Mouse (Mus musculus): ENCODE data around the gene Ciao2a.

Ciao2a gene

GRCm38 (mm10) chr9:66126456-66127192 is at the start of gene Ciao2a, which contains the start of gene Snx1:
Ciao2a (plus strand) TSS chr9:66126611.
Snx1 (minus strand) TSS chr9:66126587.
- peak; percentile 96 to 97 for DNase-seq (ENCODE audit: low spot score in 2 of 2)

DNA sequence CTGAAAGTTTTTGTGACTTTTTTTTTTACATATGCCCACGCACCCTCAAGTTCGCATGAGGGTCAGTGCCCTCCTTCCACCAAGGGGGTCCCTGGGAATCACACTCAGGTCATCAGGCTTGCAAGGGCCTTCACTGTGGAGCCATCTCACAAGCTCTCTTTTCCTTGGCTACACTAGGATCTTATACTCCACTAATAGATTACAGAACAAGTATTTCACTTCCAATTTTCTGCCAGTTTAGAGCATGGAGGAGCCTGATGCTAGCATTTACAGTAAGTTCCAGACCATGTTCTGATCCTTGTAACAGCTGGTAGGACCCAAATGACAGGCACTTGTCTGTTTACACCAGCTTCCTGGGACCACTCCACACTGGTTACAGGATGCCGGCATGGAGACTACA is 48.3 kb upstream of the Ciao2a start:
- no peak for DNase-seq (ENCODE audit: low spot score in 2 of 2)

DNA sequence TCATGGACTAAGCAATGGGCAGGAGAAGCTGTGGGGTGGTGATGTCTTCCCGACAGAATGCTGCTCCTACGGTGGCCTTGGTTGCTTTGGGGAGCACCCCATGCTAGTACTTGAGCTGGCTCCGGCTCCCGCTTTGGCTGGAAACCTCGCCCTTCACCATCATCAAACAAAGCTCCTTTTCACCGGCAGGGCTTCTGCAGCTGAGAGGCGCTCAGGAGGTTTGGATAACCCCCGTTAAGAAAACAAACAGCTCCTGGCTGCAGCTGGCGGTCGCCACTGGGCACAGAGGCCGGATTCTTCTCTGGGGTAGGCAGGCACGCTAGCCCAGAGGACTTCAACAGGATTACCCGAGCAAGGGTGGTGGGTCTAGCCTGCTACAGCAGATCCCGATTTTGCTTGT is 47.9 kb upstream of the Ciao2a start:
- no peak for DNase-seq (ENCODE audit: low spot score in 2 of 2)

- no peak for DNase-seq (ENCODE audit: low spot score in 2 of 2)
Measured at GRCm38 (mm10) chr9:66080804-66081459, 45.5 kb upstream of the Ciao2a start.

GRCm38 (mm10) chr9:66081999-66082398 is 44.4 kb upstream of the Ciao2a start:
- no peak for DNase-seq (ENCODE audit: low spot score in 2 of 2)

- no peak for DNase-seq (ENCODE audit: low spot score in 2 of 2)
Measured at GRCm38 (mm10) chr9:66084171-66084570, 42.2 kb upstream of the Ciao2a start.

DNA sequence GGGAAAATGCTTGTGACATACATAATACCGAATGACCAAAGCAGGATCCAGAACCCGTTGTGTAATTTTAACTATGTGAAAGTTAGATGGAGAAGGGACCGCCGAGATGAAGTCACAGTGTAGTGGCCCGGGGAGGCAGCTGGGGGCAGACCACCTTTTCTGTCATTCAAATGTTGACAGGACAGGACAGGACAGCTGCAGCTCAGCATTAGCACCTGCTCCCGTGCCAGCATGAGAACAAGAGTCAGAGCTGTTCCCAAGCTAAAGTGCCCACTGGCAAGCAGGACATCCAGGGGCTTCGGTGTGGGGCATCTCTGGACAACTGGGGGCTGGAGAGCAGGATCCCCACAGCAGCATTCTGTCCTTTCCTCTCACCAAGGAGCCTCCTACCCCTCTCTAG is 39.3 kb upstream of the Ciao2a start:
- DNase-seq (ENCODE audit: low spot score in 2 of 2), result no peak

GRCm38 (mm10) chr9:66088411-66088810 is 38.0 kb upstream of the Ciao2a start:
- peak; percentile 45 to 54 for DNase-seq (ENCODE audit: low spot score in 2 of 2)

- no peak for DNase-seq (ENCODE audit: low spot score in 2 of 2)
Measured at GRCm38 (mm10) chr9:66090593-66091244, 35.7 kb upstream of the Ciao2a start.

DNA sequence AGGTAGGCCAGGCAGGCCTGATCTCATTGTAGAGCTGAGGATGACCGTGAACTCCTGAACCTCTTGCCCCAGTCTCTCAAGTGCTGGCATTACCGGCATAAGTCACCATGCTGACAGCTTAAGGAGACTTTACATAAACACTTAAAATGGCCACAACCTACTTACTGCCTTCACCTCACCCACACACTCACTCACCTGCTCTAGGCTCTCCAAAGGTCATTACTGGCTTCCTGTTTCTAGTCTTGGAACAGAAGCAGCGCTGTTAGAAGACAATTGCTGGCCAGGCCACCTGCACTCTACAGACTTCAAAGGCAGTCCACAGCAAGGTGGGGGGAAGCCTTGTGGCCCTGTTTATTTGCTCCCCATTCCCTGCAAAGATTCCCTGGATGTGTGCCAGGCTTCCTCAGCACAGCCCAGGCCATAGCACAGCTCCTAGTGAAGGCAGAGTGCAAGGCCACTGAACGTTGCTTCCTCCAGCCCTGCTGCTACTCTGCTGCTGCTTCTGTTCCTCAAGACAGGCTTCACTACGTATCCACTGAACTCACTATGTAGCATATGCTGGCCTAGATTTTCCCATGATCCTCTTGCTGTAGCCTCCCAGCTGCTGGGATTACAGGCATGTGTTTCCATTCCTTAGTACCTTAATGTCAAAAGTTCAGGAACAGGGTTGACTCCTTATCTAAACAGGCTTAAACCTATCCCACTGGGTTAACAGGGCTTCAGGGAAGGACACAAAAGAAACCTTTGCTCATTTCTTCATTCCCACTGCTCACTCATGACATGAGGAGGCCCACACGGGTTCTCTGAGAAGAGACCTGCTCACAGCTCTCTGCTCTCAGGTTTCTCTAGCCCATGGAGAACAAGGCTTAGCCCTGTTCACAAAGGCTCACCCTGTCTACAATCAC is 34.8 kb upstream of the Ciao2a start:
- no peak for DNase-seq (ENCODE audit: low spot score in 2 of 2)

GRCm38 (mm10) chr9:66092664-66093063 is 33.7 kb upstream of the Ciao2a start:
- no peak for DNase-seq (ENCODE audit: low spot score in 2 of 2)

- DNase-seq (ENCODE audit: low spot score in 2 of 2), result no peak
Measured at GRCm38 (mm10) chr9:66101577-66101976, 24.8 kb upstream of the Ciao2a start.

GRCm38 (mm10) chr9:66102668-66103067 is 23.7 kb upstream of the Ciao2a start:
- DNase-seq (ENCODE audit: low spot score in 2 of 2), result no peak

DNA sequence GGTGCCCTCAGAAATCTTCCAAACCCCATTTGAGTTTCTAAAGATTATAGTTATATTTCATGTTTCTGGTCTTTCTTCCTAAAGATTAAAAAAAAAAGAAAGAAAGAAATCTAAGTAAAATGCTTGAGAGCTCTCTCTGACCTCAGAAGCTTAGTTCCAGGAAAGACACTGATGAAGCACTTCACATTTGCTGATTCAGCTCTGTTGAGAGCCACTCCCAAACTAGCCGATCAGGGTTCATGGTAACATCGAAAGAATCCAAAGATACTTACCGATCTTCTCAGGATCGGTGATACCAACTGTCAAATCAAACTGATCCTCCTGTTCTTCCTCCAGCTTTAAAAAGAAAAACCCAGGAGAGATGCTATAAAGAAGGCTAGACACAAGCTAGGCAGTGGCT is 21.8 kb upstream of the Ciao2a start:
- no peak for DNase-seq (ENCODE audit: low spot score in 2 of 2)

DNA sequence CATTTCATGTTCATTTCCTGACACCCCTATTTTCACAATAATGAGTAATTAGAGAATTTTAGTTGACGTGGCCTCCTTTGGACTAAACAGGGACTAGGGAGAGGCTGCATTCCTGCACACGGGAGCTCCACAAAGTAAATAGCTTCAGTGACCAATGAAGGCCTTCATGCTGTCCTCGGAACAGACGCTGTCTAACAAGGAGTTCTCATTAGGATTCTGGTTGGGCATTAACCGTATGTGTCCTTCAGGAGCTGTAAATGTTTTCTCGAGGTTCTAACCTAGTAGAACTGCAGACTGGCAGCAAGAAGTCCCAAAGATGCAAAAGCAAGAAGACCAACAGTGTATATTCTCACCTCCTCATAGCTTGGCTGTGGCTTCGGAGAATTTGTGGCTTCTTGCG is 21.2 kb upstream of the Ciao2a start:
- DNase-seq (ENCODE audit: low spot score in 2 of 2), result no peak

DNA sequence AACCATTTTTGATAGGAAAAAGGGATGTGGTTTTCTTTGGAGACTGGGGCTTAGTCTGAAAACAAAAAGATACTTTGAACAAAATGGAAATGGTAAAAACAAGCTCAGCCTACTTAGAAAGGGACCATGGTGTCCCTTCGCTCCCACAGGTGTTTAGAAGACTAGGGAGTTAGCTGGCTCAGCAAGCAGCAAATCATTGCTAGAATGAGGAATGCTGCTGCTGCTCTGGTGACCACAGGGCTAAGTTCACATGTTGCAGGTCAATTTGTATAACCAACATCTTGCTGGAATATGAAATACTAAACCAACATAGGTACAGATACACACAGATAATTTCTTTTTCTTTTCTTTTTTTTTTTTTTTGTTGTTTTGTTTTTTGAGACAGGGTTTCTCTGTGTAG is 16.8 kb upstream of the Ciao2a start:
- no peak for DNase-seq (ENCODE audit: low spot score in 2 of 2)

- no peak for DNase-seq (ENCODE audit: low spot score in 2 of 2)
Measured at GRCm38 (mm10) chr9:66110126-66110525, 16.3 kb upstream of the Ciao2a start.

GRCm38 (mm10) chr9:66110611-66111379 is 15.6 kb upstream of the Ciao2a start:
- no peak for DNase-seq (ENCODE audit: low spot score in 2 of 2)

DNA sequence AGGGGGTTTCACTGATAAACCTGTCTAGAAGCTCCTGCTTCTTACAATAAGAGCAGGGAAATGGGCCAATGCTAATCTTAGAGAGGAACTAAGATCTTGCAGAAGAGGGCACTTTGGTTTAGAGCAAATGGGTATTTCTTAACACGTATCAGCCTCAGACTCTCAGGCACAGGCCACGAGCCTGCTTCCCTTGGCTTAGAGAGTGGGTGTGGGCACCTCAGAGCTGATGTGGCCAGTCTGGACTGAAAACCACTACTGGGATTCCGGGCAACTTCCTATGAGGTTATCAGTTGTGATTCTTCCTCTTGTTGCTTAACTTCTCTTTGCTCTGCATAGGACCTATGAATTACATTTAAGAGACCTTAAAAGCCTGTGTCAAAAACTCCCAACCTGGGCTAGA is 12.1 kb upstream of the Ciao2a start:
- no peak for DNase-seq (ENCODE audit: low spot score in 2 of 2)

DNA sequence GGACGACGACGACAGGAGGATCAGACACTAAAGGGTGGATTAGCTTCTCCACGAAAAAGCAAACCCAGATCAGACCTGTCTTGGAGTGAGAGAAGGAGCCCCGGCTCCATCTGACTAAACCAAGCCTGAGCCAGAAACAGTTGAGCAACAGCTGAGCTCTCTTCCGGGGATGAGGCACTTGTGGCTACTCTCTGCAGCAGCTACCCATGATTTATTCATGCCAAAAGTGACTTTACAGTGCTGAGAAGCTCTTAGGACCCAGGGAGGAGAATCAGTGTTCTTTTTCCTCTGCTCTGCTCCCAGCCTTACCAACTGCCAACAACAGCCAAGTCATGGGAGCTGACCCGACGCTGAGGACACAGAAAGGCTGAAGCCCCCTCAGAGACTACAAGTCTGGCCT is 9.5 kb upstream of the Ciao2a start:
- DNase-seq (ENCODE audit: low spot score in 2 of 2), result no peak

DNA sequence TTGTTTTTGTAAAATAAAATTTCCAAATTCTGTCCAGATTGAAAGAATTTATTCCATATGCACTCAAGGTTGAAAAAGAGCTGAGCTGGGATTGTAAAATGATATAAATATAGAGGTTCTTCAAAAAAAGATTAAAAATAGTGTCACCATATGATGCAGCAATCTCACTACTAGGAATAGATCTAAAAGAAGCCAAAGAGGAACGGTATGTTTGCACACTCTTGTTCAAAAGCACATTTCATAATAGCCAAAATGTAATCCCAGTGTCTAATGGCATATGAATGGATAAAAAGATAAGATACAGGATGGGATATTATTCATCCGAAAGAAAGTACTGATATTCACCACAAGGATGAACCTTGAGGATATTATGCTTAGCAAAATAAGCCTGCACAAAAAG is 6.9 kb upstream of the Ciao2a start:
- DNase-seq (ENCODE audit: low spot score in 2 of 2), result no peak
